Mouse (Mus musculus) gastrocnemius, postnatal 36 days (tissue): Measurements from ENCODE around the gene Ddit4. TPM values are rescaled to one million over a fixed set of nuclear protein-coding genes. Genes with fewer than 3 reads are reported as not detected.

ENCODE experiments used
- DNase-seq, 2 experiments: peaks; one replicate each; pipeline ENCODE4 v3.0.0; 2022
- intact Hi-C: fragments of 180-260 bp; cut with DNase I; formaldehyde crosslinking; loops from one replicate; pipeline ENCODE4 v1.15.1; 2025
- total RNA-seq, 2 experiments: library from RNA; stranded (reverse); gene quantifications; 2 replicates each; pipeline ENCODE4 v1.2.3; 2021

Ddit4 gene
- total RNA-seq, 2 experiments from 2014 or later = 18.2 to 39.3 TPM

DNA sequence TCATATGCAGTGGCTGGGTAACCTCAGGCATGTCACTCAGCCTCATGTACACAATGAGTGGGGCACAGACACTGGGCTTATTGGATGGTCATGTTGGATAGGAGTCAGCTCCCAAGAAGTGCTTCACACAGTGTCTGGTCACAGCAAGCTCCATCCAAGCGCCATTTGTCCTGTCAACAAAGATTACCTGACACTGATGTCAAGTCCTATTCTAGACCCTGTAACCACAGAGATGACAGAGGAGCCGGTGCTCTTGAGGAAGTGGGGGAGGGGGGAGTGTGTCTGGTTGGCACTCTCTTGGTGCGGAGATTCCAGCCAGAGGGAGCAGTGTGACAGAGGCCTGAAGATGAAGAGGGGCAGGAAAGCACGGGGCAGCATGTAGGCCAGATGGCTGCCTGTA, 50.7 kb downstream of the Ddit4 start:
- intact Hi-C loops = no loop called here
- no peak for DNase-seq

- DNase-seq = no peak
- intact Hi-C loops = no loop called here
Observed at GRCm38 (mm10) chr10:59900174-59900435, 51.5 kb downstream of the Ddit4 start.

Other genes with a start within 250 kb of the Ddit4 start
- gene Micu1, start 249.4 kb downstream of the Ddit4 start, total RNA-seq = 10 to 100 TPM; 47.8 to 53.1 TPM
- gene Dnajb12, start 72.3 kb downstream of the Ddit4 start, total RNA-seq = 10 to 100 TPM; 54.7 to 61.2 TPM
- 10 to 100 TPM; 12.8 to 13.1 TPM for gene Ascc1, start 51.0 kb upstream of the Ddit4 start, total RNA-seq
- gene Anapc16, start 51.3 kb upstream of the Ddit4 start, total RNA-seq = 10 to 100 TPM; 45.0 to 46.0 TPM
- gene Spock2, start 154.4 kb upstream of the Ddit4 start, total RNA-seq = 1 to 10 TPM; 4.9 to 5.8 TPM